Mouse (Mus musculus): Measurements from ENCODE around the gene Cacna1d.
A peak's percentile ranks its signal among the peaks of the same experiment; 100 is the strongest.

Gene Cacna1d

GRCm38 (mm10) chr14:30011886-30012560 lies 479.2 kb downstream of the Cacna1d start:
- no peak for DNase-seq

GRCm38 (mm10) chr14:30009864-30010560 lies 481.2 kb downstream of the Cacna1d start:
- DNase-seq: peak; percentile 60

GRCm38 (mm10) chr14:30008733-30009575 lies 482.3 kb downstream of the Cacna1d start, which contains the start of the genes Il17rb and Chdh:
Il17rb (minus strand) TSS chr14:30008896.
Chdh (plus strand) TSS chr14:30009023.
- DNase-seq: peak; percentile 62

GRCm38 (mm10) chr14:29999475-29999811 lies 491.8 kb downstream of the Cacna1d start:
- no peak for DNase-seq

- DNase-seq: no peak
These were observed 492.3 kb downstream of the Cacna1d start for GRCm38 (mm10) chr14:29998747-29999474.

GRCm38 (mm10) chr14:29997345-29997744 lies 493.9 kb downstream of the Cacna1d start:
- no peak for DNase-seq

- no peak for DNase-seq
These were observed 495.1 kb downstream of the Cacna1d start for GRCm38 (mm10) chr14:29996000-29996751.

- no peak for DNase-seq
These were observed 496.3 kb downstream of the Cacna1d start for GRCm38 (mm10) chr14:29994976-29995375.

Measured in right cerebral cortex, postnatal 4 days (tissue).